Mouse (Mus musculus) hindbrain, embryonic 13.5 days (tissue): ENCODE measurements around the gene Hlx. TPM values are rescaled to one million over a fixed set of nuclear protein-coding genes. Genes with fewer than 3 reads are reported as not detected.

ENCODE experiments used
- ATAC-seq: fragments of 200-750 bp; cut with Nextera tagmentation; 2 replicates; pipeline ENCODE4 v1.8.0; 2017; ENCODE audit warnings: moderate TSS enrichment; ENCODE audit not compliant: low FRiP score
- H3K27ac ChIP-seq: fragments of 300-500 bp; sonication (generic); 2 replicates; pipeline ENCODE4 v1.5.1; 2015; ENCODE audit warnings: inconsistent platforms, mild to moderate bottlenecking, moderate library complexity
- H3K27me3 ChIP-seq: fragments of 300-500 bp; sonication (generic); 2 replicates; pipeline ENCODE4 v1.6.1; 2015; ENCODE audit warnings: mild to moderate bottlenecking, inconsistent platforms
- H3K36me3 ChIP-seq: fragments of 300-500 bp; sonication (generic); 2 replicates; pipeline ENCODE4 v1.6.1; 2015; ENCODE audit warnings: mild to moderate bottlenecking, inconsistent platforms
- H3K4me1 ChIP-seq: fragments of 300-500 bp; sonication (generic); replicated peaks from 2 replicates; pipeline ENCODE4 v1.6.1; 2015; ENCODE audit warnings: inconsistent platforms
- H3K4me2 ChIP-seq: fragments of 300-500 bp; sonication (generic); 2 replicates; pipeline ENCODE4 v1.6.1; 2015; ENCODE audit warnings: inconsistent platforms, mild to moderate bottlenecking, moderate library complexity
- H3K4me3 ChIP-seq: fragments of 300-500 bp; sonication (generic); 2 replicates; pipeline ENCODE4 v1.5.1; 2015; ENCODE audit warnings: mild to moderate bottlenecking, inconsistent platforms
- H3K9ac ChIP-seq: fragments of 300-500 bp; sonication (generic); 2 replicates; pipeline ENCODE4 v1.6.1; 2015; ENCODE audit warnings: mild to moderate bottlenecking, inconsistent platforms
- H3K9me3 ChIP-seq: fragments of 300-500 bp; sonication (generic); 2 replicates; pipeline ENCODE4 v1.6.1; 2016; ENCODE audit warnings: inconsistent platforms
- WGBS: fragments of 180-500 bp; shearing (Covaris S2); methylation state at CpG from one replicate; pipeline ENCODE4 v1.1.7; 2015; 5-methylcytosine and 5-hydroxymethylcytosine counted together
- polyA plus RNA-seq: library from polyadenylated mRNA; unstranded; fragments of >200 nt; fragmentation: Nextera tagmentation; extraction: Ambion mirVana; gene quantifications from 2 replicates; pipeline ENCODE4 v1.2.1, GENCODE M21; 2015

Gene Hlx
- polyA plus RNA-seq, 1 experiment from 2014 or later = 2.9 TPM

- H3K4me3 ChIP-seq = no peak overlapping the region
- no peak overlapping the region for H3K27ac ChIP-seq
- H3K4me2 ChIP-seq = no peak overlapping the region
- H3K36me3 ChIP-seq = no peaks in the 10 kb centered on the region
- ATAC-seq = no peak
- peaks cover 5% of the 10 kb centered on the region; the same call in 1 of the 2 replicates for H3K9me3 ChIP-seq
- H3K27me3 ChIP-seq = 0 out of 2 replicates have a peak, but pooled peaks cover 3% of the 10 kb centered on the region
- H3K9ac ChIP-seq = no peak overlapping the region
- WGBS = 80% methylated on average over 11 of the region's 11 CpGs
- H3K4me1 ChIP-seq = 0 out of 2 replicates have a peak, but pooled peaks cover 3% of the 10 kb centered on the region
These were observed 17.8 kb upstream of the Hlx start for GRCm38 (mm10) chr1:184750114-184750664.

- H3K4me1 ChIP-seq = 0 out of 2 replicates have a peak, but pooled peaks cover 3% of the 10 kb centered on the region
- 57% methylated on average over 14 of the region's 14 CpGs for WGBS
- no peak overlapping the region for H3K4me3 ChIP-seq
These were observed 16.3 kb upstream of the Hlx start for GRCm38 (mm10) chr1:184748692-184749152.

GRCm38 (mm10) chr1:184737876-184738479, 5.6 kb upstream of the Hlx start:
- Histone ChIP-seq H3K9ac (no peak overlapping the region), H3K4me2 (no peak overlapping the region), H3K4me1 (peaks cover 4% of the 10 kb centered on the region; the same call in 1 of the 2 replicates), H3K36me3 (no peaks in the 10 kb centered on the region), H3K9me3 (no peaks in the 10 kb centered on the region), H3K27ac (no peak overlapping the region), H3K4me3 (no peak overlapping the region), H3K27me3 (peaks cover 80% of the 10 kb centered on the region)
- WGBS = 6% methylated on average over 14 of the region's 14 CpGs
- ATAC-seq = no peak

More at GRCm38 (mm10) chr1:184748692-184749152, 16.3 kb upstream of the Hlx start:
- Histone ChIP-seq H3K4me2 (no peak overlapping the region), H3K36me3 (no peaks in the 10 kb centered on the region), H3K9ac (no peak overlapping the region), H3K27ac (no peak overlapping the region), H3K9me3 (no peaks in the 10 kb centered on the region), H3K27me3 (peaks cover 3% of the 10 kb centered on the region; the same call in 1 of the 2 replicates)
- no peak for ATAC-seq

GRCm38 (mm10) chr1:184737228-184737627, 4.8 kb upstream of the Hlx start:
- H3K9ac ChIP-seq = no peak overlapping the region
- H3K27ac ChIP-seq = no peak overlapping the region
- H3K4me1 ChIP-seq = peaks cover 8% of the 10 kb centered on the region
- H3K4me2 ChIP-seq = no peak overlapping the region
- peaks cover 85% of the 10 kb centered on the region for H3K27me3 ChIP-seq
- 21% methylated on average over 2 of the region's 2 CpGs for WGBS
- ATAC-seq = no peak
- H3K4me3 ChIP-seq = no peak overlapping the region
- no peaks in the 10 kb centered on the region for H3K9me3 ChIP-seq
- H3K36me3 ChIP-seq = no peaks in the 10 kb centered on the region

- H3K4me1 ChIP-seq = peaks cover 17% of the 10 kb centered on the region
These were observed 3.8 kb upstream of the Hlx start for GRCm38 (mm10) chr1:184736260-184736659.

GRCm38 (mm10) chr1:184734991-184735920, 2.8 kb upstream of the Hlx start:
- Histone ChIP-seq H3K4me2 (no peak overlapping the region), H3K4me3 (no peak overlapping the region), H3K9ac (no peak overlapping the region), H3K9me3 (no peaks in the 10 kb centered on the region), H3K36me3 (no peaks in the 10 kb centered on the region), H3K27ac (no peak overlapping the region), H3K27me3 (peaks cover 94% of the 10 kb centered on the region), H3K4me1 (peaks cover 17% of the 10 kb centered on the region)
- no peak for ATAC-seq
- WGBS = 2% methylated on average over 25 of the region's 25 CpGs

More at GRCm38 (mm10) chr1:184736260-184736659, 3.8 kb upstream of the Hlx start:
- Histone ChIP-seq H3K4me2 (no peak overlapping the region), H3K9ac (no peak overlapping the region), H3K27ac (no peak overlapping the region), H3K36me3 (no peaks in the 10 kb centered on the region), H3K27me3 (peaks cover 90% of the 10 kb centered on the region), H3K4me3 (no peak overlapping the region), H3K9me3 (no peaks in the 10 kb centered on the region)
- 3% methylated on average over 5 of the region's 5 CpGs for WGBS
- no peak for ATAC-seq

- H3K9me3 ChIP-seq = no peaks in the 10 kb centered on the region
- H3K4me1 ChIP-seq = peaks cover 17% of the 10 kb centered on the region
- no peak overlapping the region for H3K27ac ChIP-seq
- no peak overlapping the region for H3K9ac ChIP-seq
- H3K4me3 ChIP-seq = no peak overlapping the region
- peaks cover 94% of the 10 kb centered on the region for H3K27me3 ChIP-seq
- 1% methylated on average over 27 of the region's 27 CpGs for WGBS
- no peak for ATAC-seq
- no peak overlapping the region for H3K4me2 ChIP-seq
- H3K36me3 ChIP-seq = no peaks in the 10 kb centered on the region
These were observed 1.8 kb upstream of the Hlx start for GRCm38 (mm10) chr1:184734067-184734830.

- no peak overlapping the region for H3K4me3 ChIP-seq
- H3K9me3 ChIP-seq = no peaks in the 10 kb centered on the region
- no peak overlapping the region for H3K9ac ChIP-seq
- peak overlapping the region; percentile 46 for H3K4me2 ChIP-seq
- no peak overlapping the region for H3K27ac ChIP-seq
- H3K27me3 ChIP-seq = peaks cover 94% of the 10 kb centered on the region
- H3K36me3 ChIP-seq = no peaks in the 10 kb centered on the region
- H3K4me1 ChIP-seq = peaks cover 17% of the 10 kb centered on the region
- 2% methylated on average over 28 of the region's 28 CpGs for WGBS
- ATAC-seq = no peak
These were observed 1.1 kb upstream of the Hlx start for GRCm38 (mm10) chr1:184733300-184734066.

- peak overlapping the region; percentile 41 for H3K4me3 ChIP-seq
- H3K9ac ChIP-seq = peak overlapping the region; percentile 63
- peak; percentile 23; the same call in 1 of the 2 replicates for ATAC-seq
- peak overlapping the region; percentile 63 for H3K4me2 ChIP-seq
- peaks cover 29% of the 10 kb centered on the region for H3K4me1 ChIP-seq
- WGBS = under 1% methylated on average over 83 of the region's 85 CpGs
- peak overlapping the region; percentile 15 for H3K27ac ChIP-seq
- peaks cover 95% of the 10 kb centered on the region for H3K27me3 ChIP-seq
- H3K9me3 ChIP-seq = no peaks in the 10 kb centered on the region
- H3K36me3 ChIP-seq = no peaks in the 10 kb centered on the region
These were observed 524 bp downstream of the Hlx start for GRCm38 (mm10) chr1:184731644-184732545.

- H3K9ac ChIP-seq = peak overlapping the region; percentile 63; the same call in 1 of the 2 replicates
- peak overlapping the region; percentile 63 for H3K4me2 ChIP-seq
- 2% methylated on average over 18 of the region's 18 CpGs for WGBS
- H3K27ac ChIP-seq = no peak overlapping the region; the same call in 1 of the 2 replicates
- no peaks in the 10 kb centered on the region for H3K9me3 ChIP-seq
- no peak for ATAC-seq
- no peaks in the 10 kb centered on the region for H3K36me3 ChIP-seq
- H3K4me1 ChIP-seq = peaks cover 29% of the 10 kb centered on the region
- peak overlapping the region; percentile 41 for H3K4me3 ChIP-seq
- peaks cover 95% of the 10 kb centered on the region for H3K27me3 ChIP-seq
These were observed 1.3 kb downstream of the Hlx start for GRCm38 (mm10) chr1:184731091-184731640.
